Mouse (Mus musculus) brain, embryonic 14.5 days (tissue): ENCODE results near the gene Col4a1. TPM values are rescaled to one million over a fixed set of nuclear protein-coding genes. Genes with fewer than 3 reads are reported as not detected.

Experiments
- DNase-seq: peaks from one replicate; pipeline ENCODE4 v3.0.0-alpha.2; 2011; ENCODE audit warnings: low read depth
- CTCF ChIP-seq: fragments of 200-500 bp; IDR thresholded peaks from 2 replicates; pipeline ENCODE4 v1.5.1; 2012; ENCODE audit warnings: inconsistent platforms, mild to moderate bottlenecking, moderate library complexity, borderline replicate concordance; ENCODE audit not compliant: insufficient read depth, insufficient read length; ENCODE audit errors: extremely low read depth
- POLR2A ChIP-seq: fragments of 200-500 bp; IDR thresholded peaks from 2 replicates; pipeline ENCODE4 v1.6.1; 2012; ENCODE audit warnings: mild to moderate bottlenecking, inconsistent platforms, borderline replicate concordance; ENCODE audit not compliant: poor library complexity, insufficient read depth, insufficient read length, severe bottlenecking; ENCODE audit errors: extremely low read depth
- polyA plus RNA-seq: library from polyadenylated mRNA; depleted of rRNA; stranded (reverse); fragments of >200 nt; gene quantifications from 2 replicates; pipeline ENCODE4 v1.2.3, GENCODE M21; 2012

Col4a1 gene
- polyA plus RNA-seq, 1 experiment = 191 TPM

DNA sequence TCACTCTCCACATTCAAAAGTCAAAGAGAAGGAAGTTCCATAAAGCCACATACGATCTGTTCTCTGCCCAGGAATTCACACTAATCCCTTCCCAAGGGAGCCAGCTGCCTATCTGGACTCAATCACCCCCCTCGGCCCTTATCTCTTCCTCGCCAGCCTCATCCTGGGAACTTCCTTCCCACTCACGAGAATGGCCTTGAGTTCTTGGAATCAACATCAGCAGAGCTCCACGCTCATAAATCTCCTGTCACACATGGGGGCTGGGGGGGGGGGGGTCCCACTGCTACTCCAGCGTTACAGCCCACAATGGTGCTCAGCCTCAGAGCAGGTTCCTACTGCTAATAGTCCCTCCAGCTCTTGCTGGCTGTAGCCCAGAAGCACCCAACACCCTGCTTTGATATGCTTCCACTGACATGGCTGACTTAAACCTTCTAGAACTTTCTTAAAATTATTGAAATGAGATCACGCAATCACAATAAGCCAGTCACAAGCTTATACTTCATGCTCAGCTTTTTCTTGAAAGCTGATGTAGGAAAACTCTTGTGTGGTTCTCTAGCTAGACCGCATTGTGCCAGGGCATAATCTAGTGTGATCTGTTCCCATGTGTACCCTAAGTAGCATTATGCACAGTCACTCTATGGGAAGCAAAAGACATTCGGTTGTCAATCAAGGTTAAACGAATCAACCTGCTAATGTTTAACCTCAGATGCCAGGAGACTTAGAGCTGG is 78.3 kb downstream of the Col4a1 start:
- no peak for DNase-seq
- TF ChIP-seq CTCF = no peak
- no peak for TF ChIP-seq POLR2A

DNA sequence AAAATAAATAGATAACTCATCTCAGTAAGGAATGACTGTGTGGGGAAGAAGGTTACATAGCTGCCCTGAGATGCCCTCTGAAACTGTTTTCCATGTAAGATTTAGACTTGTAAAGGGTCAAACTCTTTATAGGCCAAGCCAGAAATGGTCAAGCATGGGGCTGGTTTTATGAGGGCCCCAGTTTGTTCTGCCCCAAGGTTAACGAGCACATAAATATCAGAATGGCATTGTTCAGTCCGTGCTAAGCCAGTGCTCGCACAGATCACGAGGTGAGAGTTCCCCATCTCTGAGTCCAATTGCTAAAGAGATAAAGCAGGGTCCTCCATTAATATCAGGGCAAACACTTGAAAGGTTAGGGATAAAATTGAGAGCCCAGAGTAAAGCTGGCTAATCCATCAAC is 79.6 kb downstream of the Col4a1 start:
- TF ChIP-seq POLR2A = no peak
- TF ChIP-seq CTCF = no peak
- no peak for DNase-seq

DNA sequence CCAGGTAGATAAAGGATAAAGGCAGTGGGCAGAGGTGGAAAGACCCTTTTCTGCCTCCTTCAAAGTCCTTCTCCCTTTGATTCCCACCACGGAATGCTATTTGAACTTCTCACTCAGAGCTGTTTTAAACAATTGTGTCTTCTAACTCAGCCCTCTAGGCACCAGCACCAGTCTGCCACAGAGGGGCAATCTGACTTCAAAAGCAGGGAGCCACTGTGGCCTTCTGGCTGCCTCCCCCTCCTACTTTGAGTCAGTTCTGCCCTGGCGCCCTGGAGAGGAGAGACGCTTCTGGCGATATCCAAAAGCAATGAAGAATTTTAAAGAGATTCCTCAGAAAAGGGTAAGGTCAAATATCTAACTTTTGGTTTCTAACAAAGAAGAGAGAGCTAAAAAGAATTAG is 82.3 kb downstream of the Col4a1 start:
- DNase-seq = peak; percentile 59
- TF ChIP-seq POLR2A = no peak
- TF ChIP-seq CTCF = no peak

DNA sequence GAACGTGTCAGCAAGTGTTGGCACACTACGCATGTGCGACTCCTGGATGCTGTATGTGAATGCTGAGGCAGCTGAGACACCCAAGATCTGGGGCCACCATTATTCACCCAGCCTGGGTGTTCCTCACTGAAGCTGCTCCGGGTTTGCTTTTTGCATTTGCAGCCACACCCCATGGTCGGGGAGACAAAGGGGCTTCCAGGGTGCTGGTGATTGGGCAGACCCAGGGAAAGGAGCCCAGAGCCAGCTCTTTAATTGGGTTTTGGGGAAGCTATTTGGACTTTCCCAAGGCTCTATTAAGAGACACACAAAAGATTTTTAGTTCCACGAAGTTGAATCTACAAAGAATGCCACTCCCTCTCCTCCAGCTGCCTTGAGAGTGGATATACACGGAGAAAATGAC is 85.2 kb downstream of the Col4a1 start:
- TF ChIP-seq POLR2A = no peak
- DNase-seq = peak; percentile 88

DNA sequence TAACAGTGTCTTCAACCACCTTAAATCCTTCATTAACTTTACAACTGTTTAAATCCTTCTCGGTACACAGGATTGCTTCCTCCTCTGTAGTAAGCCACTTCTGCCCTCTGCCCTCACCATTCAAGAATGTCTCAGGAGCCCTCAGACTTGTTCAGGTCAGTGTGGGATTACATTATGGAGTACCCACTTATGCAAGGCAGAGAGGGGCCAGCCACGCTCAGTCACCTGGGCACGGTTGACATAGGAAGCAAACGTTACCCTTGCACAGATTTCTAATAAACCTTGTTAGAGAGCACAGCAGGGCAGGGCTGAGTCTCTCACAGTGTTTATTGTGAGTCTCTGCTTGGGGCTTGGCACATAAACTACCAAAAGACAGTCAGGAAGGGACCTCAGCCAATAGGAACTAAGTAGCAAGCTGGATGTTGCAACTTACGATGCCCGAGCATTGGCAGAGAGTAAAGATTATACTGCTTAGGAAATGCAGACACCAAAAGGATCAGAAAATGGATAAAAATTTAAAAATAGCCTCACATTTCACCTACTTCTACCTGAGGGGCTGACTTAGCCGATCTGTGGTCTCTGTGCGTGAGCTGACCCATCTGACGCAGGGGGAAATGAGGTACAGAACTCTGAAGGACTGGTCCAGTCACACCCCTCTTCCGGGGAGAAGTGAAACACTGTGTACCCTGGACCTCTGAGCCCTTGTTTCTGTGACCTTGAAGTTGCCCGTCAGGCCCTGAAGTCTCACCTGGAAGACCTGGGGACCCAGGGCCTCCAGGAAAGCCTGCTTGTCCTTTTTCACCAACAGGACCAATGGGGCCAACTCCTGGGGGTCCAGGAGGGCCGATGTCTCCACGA is 86.8 kb downstream of the Col4a1 start:
- no peak for TF ChIP-seq POLR2A
- no peak for TF ChIP-seq CTCF
- peak; percentile 31 for DNase-seq

DNA sequence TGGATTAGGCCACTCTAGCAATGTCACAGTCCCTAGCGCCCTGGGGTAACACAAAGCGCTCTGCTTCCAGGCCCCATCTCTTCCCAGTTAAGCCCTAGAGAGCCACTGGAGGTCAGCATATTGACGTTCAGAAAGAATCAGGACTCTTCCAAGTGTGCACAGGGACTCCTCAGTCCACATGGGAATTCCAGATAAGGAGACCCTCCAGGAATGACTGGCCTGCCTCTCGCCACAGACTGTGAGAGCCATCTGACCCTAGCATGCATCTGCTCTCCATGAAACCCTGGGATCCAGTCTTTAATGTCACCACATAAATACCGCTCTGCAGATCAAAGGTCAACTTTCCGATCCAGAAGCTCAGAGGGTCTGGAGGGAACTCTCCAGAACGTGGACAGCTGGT is 88.4 kb downstream of the Col4a1 start:
- DNase-seq = no peak
- no peak for TF ChIP-seq POLR2A
- TF ChIP-seq CTCF = no peak

DNA sequence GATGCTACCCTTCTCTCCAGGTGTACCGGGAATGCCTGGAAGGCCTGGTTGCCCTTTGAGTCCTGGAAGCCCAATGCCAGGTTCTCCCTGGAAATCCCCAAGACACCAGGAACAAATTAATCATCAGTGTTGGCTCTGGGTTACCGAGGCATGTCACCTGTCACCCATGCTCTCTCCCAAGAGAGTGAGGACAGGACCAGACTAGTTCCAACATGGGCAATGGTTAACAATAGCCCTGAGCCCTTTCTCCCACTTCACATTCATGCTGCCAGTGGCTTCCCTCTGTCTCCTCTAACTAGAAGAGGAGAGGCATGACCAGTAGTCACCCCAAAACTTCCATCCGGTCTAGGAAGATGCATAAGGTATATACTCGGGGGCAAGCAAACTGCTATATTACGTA is 91.3 kb downstream of the Col4a1 start:
- TF ChIP-seq CTCF = no peak
- TF ChIP-seq POLR2A = no peak
- no peak for DNase-seq

DNA sequence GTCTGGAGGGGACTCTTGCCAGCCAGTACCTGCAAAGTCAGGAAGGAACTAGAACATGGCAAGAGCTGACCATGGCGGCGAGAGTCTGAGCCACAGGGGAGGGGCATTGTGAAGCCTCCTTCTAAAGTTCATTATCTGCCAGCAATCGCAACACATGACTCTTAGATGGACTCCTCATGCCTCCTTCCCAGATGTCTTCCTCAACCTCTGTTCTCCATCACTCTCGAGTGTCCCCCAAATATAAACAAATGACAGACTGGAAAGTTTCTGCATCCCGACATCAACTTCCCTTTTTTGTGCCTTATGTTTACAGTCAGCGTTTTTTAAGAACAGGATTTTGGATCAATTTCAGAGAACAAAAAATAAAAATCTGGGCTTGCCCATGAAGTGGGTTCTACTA is 93.3 kb downstream of the Col4a1 start:
- no peak for DNase-seq
- TF ChIP-seq CTCF = no peak
- no peak for TF ChIP-seq POLR2A

DNA sequence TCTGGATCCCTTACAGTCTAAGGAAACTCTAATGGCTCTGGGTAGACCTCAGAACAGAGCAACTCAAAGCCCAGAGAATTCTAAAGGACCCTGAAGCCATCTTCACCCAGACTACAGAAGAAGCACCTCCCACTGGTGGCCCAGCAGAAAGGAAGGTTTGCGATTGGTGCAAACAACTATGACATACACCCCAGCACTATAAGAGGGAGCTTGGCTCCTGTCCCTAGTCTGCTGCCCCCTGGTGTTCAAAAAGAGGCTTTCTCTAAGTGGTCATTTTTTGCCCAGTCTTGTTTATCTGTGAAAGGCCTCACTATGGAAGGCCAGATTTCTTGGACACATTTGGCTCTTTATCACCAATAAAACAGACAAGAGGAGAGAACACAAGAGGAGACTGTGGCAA is 97.4 kb downstream of the Col4a1 start:
- peak; percentile 86 for DNase-seq
- TF ChIP-seq POLR2A (no peak), CTCF (peak; percentile 76; the same call in 1 of the 2 replicates)

DNA sequence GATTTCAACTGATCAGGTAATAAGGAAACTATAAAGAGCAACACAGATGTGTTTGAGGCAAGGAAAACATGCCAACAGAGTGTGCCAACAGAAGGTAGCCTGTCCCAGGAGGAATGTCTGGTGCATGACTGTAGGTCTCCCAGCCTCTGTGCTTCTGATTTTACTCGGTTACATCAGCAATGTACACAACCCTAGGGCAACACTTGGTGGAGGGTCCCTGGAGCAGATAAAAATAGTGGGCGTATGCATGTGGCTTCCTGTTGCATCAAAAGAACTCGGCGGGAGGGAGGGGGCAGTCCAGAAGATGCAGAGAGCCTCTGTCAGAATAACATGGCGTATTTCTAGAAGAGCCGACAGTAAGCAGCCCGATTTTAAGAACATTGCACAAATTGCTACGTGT is 106.1 kb downstream of the Col4a1 start:
- no peak for TF ChIP-seq POLR2A
- no peak for TF ChIP-seq CTCF
- no peak for DNase-seq

DNA sequence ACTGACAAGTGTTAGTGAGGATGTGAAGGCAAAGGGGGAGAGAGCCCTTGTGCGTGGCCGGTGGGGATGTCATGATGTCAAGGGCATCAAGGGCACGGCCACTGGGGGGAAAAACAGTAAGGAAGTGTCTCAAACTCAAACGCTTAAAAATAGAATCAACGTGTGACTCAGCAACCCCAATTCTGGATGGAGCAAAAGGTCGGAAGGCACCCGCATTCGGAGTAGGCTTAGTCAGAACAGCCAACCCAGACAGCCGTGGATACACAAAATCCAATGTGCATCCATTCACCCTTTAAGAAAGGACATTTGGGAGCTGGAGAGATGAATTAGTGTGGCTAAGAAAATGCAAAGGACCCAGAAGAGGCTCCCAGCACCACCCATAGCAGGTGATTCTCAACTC is 107.1 kb downstream of the Col4a1 start:
- TF ChIP-seq POLR2A (no peak), CTCF (no peak)
- DNase-seq = no peak
